Mouse (Mus musculus) bone marrow, adult 2 months (tissue): Measurements from ENCODE around the gene 1810065E05Rik. TPM values are rescaled to one million over a fixed set of nuclear protein-coding genes. Genes with fewer than 3 reads are reported as not detected.

Experiments used
- H3K27ac ChIP-seq: fragments of 200-500 bp; 2 replicates; pipeline ENCODE4 v1.5.1; 2012; ENCODE audit warnings: low read depth, mild to moderate bottlenecking, control low read depth, inconsistent platforms, low read length; ENCODE audit not compliant: control insufficient read depth, poor library complexity, insufficient read depth
- H3K4me1 ChIP-seq: fragments of 200-500 bp; 2 replicates; pipeline ENCODE4 v1.6.1; 2011; ENCODE audit warnings: low read length; ENCODE audit not compliant: control insufficient read depth, insufficient read depth
- H3K4me3 ChIP-seq: fragments of 200-500 bp; replicated peaks from 2 replicates; pipeline ENCODE3; 2011; ENCODE audit warnings: mild to moderate bottlenecking, low read depth, low read length, control low read depth; ENCODE audit not compliant: control insufficient read depth
- CTCF ChIP-seq: fragments of 200-500 bp; IDR thresholded peaks from 2 replicates; pipeline ENCODE4 v1.5.1; 2011; ENCODE audit warnings: low read length, control low read depth; ENCODE audit not compliant: control insufficient read depth, insufficient read depth
- POLR2A ChIP-seq: fragments of 200-500 bp; IDR thresholded peaks from 2 replicates; pipeline ENCODE4 v1.6.1; 2011; ENCODE audit warnings: low read depth, mild to moderate bottlenecking, control low read depth, low read length, borderline replicate concordance; ENCODE audit not compliant: control insufficient read depth
- WGBS: fragments of 180-500 bp; shearing (Covaris S2); methylation state at CpG from one replicate; pipeline ENCODE4 v1.1.7; 2018; 5-methylcytosine and 5-hydroxymethylcytosine counted together
- polyA plus RNA-seq: library from polyadenylated mRNA; stranded (reverse); fragments of >200 nt; gene quantifications from 2 replicates; pipeline ENCODE4 v1.2.4, GENCODE M21; 2011; ENCODE audit warnings: low replicate concordance; ENCODE audit not compliant: missing spikeins, insufficient read depth, insufficient read length

1810065E05Rik gene
- polyA plus RNA-seq, 1 experiment = not detected

- Histone ChIP-seq H3K27ac (no peak overlapping the region), H3K4me3 (no peak overlapping the region), H3K4me1 (no peaks in the 10 kb centered on the region)
- WGBS = 78% methylated on average over 3 of the region's 3 CpGs
- TF ChIP-seq POLR2A (no peak), CTCF (no peak)
Observed at GRCm38 (mm10) chr11:58408066-58408465, 12.8 kb upstream of the 1810065E05Rik start.

DNA sequence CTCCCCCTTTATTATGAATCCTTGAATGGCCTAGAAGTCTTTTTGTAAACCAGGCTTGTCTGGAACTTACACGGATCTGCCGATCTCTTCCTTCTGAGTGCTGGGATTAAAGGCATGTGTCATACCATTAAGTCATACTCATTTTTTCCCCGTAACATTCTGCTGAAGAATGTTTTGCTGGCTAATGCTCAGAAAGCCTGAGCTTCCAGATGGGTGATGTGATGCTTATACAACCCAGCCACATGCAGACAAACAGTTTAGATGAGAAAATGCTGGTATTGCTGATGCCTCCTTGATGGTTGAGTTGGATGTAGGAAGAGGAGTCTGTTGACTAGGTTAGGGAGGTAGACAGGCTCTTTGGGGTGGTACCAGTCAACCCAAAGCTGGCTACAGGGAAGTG is 2.6 kb upstream of the 1810065E05Rik start:
- no peaks in the 10 kb centered on the region; the same call in 1 of the 2 replicates for H3K4me1 ChIP-seq
- 78% methylated on average over 3 of the region's 3 CpGs for WGBS
- H3K27ac ChIP-seq = no peak overlapping the region
- TF ChIP-seq POLR2A = no peak
- no peak for TF ChIP-seq CTCF
- H3K4me3 ChIP-seq = no peak overlapping the region

DNA sequence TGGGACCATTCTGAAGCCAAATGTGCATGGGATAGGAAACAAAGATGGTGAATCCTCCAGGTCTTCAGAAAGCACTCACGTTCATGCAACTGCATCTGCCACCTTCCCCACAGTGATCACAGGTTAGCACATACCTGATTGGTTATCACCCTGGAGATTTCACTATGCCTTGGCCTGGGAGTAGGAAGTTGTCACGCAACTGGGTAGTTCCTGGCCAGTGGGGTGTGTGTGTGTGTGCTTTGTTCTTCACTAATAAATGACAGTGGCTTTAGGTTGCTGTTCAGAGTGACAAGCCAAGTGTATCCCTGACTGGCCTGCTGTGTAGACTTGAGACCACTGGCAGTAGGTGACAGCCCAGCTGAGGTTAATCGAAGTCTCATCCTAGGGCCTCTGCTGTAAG is 11.3 kb downstream of the 1810065E05Rik start, which contains the start of gene Gm12253:
Gene Gm12253 (plus strand): TSS at position 301 of the 400 bp plus-strand sequence.
- Histone ChIP-seq H3K27ac (no peak within 1 kb of the TSS), H3K4me3 (no peak within 1 kb of the TSS)
- 64% methylated on average over 3 of the region's 3 CpGs for WGBS

DNA sequence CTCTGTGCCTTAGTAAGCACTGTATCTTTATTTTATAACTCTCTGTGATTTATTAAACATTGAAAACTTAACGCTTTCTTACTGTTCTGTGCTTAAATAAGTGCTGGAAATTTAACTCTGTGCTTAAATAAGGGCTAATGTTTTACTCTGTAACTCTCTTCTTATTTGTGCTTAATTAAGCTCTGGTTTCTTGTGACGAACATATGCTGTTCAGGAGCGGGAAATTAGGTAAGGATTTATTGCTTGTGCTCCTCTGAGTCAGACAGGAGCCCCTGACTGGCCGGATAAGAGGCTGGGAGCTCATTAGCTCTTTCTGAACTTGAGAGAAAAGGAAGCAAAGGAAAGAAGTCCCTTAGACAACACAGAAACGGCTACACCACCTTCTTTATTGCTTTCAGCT is 17.0 kb downstream of the 1810065E05Rik start:
- no peak for TF ChIP-seq POLR2A
- TF ChIP-seq CTCF = no peak
- H3K27ac ChIP-seq = no peak overlapping the region
- WGBS = 30% methylated on average over 5 of the region's 5 CpGs
- no peaks in the 10 kb centered on the region for H3K4me1 ChIP-seq
- no peak overlapping the region for H3K4me3 ChIP-seq

More for the DNA sequence above, 11.3 kb downstream of the 1810065E05Rik start, which contains the start of gene Gm12253:
- no peaks in the 10 kb centered on the region; the same call in 1 of the 2 replicates for H3K4me1 ChIP-seq
- TF ChIP-seq POLR2A (no peak), CTCF (no peak)

DNA sequence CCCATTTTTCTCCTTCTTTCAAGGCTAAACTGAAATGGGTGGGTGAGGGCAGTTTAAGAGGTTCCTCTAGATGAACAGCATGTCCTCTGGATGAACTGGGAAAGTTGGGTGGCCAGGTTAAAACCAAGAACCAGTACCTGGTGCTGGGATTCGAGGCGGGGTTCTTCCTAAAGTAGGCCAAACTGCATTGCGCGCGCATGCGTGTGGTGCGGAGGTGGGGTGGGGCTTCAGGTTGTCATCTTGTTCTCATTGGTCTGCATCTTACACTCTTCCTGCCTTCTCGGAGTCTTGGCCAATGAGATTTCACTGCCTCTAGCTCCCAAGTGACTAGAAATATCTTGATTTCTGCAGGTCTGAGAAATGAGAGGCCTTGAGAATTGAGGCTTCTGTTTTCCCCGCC is 31.8 kb downstream of the 1810065E05Rik start, which contains the start of gene Lypd9:
Gene Lypd9 (minus strand): TSS at position 165 of the 400 bp plus-strand sequence.
- TF ChIP-seq CTCF (no peak), POLR2A (no peak)
- Histone ChIP-seq H3K4me1 (no peaks in the 10 kb centered on the region), H3K27ac (no peak within 1 kb of the TSS), H3K4me3 (no peak within 1 kb of the TSS)
- WGBS = 90% methylated on average over 9 of the region's 9 CpGs

- Histone ChIP-seq H3K4me1 (no peaks in the 10 kb centered on the region), H3K4me3 (no peak overlapping the region), H3K27ac (no peak overlapping the region)
- 50% methylated on average over 4 of the region's 4 CpGs for WGBS
- TF ChIP-seq CTCF = no peak
- no peak for TF ChIP-seq POLR2A
Observed at GRCm38 (mm10) chr11:58453592-58453991, 32.7 kb downstream of the 1810065E05Rik start.

- Histone ChIP-seq H3K27ac (no peak within 1 kb of the TSS), H3K4me1 (no peaks in the 10 kb centered on the region), H3K4me3 (no peak within 1 kb of the TSS)
- no peak for TF ChIP-seq POLR2A
- no peak for TF ChIP-seq CTCF
Observed at GRCm38 (mm10) chr11:58462170-58462569, 41.3 kb downstream of the 1810065E05Rik start, which contains the start of gene Olfr30. TSS of gene Olfr30 (minus strand) at chr11:58462270.

Other genes with a start within 250 kb of the 1810065E05Rik start
- gene Mrpl22, start 249.4 kb upstream of the 1810065E05Rik start, polyA plus RNA-seq = 22.8 and 28.3 TPM in 2 replicates
- gene Igtp, start 221.6 kb upstream of the 1810065E05Rik start, polyA plus RNA-seq = 28.7 and 39.5 TPM in 2 replicates
- 5.2 and 7.0 TPM in 2 replicates for gene Irgm2, start 221.5 kb upstream of the 1810065E05Rik start, polyA plus RNA-seq
- gene 4930438A08Rik, start 146.3 kb upstream of the 1810065E05Rik start, polyA plus RNA-seq = 5.9 and 21.1 TPM in 2 replicates
- gene Zfp692, start 114.0 kb upstream of the 1810065E05Rik start, polyA plus RNA-seq = 17.8 and 53.9 TPM in 2 replicates
- 20.1 and 39.4 TPM in 2 replicates for gene Zfp672, start 90.8 kb upstream of the 1810065E05Rik start, polyA plus RNA-seq
- 12.6 and 17.7 TPM in 2 replicates for gene Sh3bp5l, start 90.4 kb upstream of the 1810065E05Rik start, polyA plus RNA-seq
- gene Lypd8, start 42.1 kb upstream of the 1810065E05Rik start, polyA plus RNA-seq = not detected in 2 replicates
- gene Gm12253, start 11.4 kb downstream of the 1810065E05Rik start, polyA plus RNA-seq = not detected in 2 replicates
- not detected in 2 replicates for gene Lypd9, start 31.8 kb downstream of the 1810065E05Rik start, polyA plus RNA-seq
- gene Olfr30, start 41.2 kb downstream of the 1810065E05Rik start, polyA plus RNA-seq = not detected in 2 replicates
- not detected in 2 replicates for gene Olfr332, start 71.4 kb downstream of the 1810065E05Rik start, polyA plus RNA-seq
- gene Olfr331, start 81.5 kb downstream of the 1810065E05Rik start, polyA plus RNA-seq = not detected in 2 replicates
- not detected in 2 replicates for gene Olfr330, start 113.7 kb downstream of the 1810065E05Rik start, polyA plus RNA-seq
- not detected in 2 replicates for gene Olfr329-ps, start 125.3 kb downstream of the 1810065E05Rik start, polyA plus RNA-seq
- not detected in 2 replicates for gene Olfr328, start 134.5 kb downstream of the 1810065E05Rik start, polyA plus RNA-seq
- gene Olfr224, start 149.4 kb downstream of the 1810065E05Rik start, polyA plus RNA-seq = not detected in 2 replicates
- gene Olfr325, start 156.6 kb downstream of the 1810065E05Rik start, polyA plus RNA-seq = not detected in 2 replicates
- not detected in 2 replicates for gene Olfr324, start 174.0 kb downstream of the 1810065E05Rik start, polyA plus RNA-seq
- gene 2210407C18Rik, start 195.0 kb downstream of the 1810065E05Rik start, polyA plus RNA-seq = not detected in 2 replicates
- not detected in 2 replicates for gene Olfr323, start 209.4 kb downstream of the 1810065E05Rik start, polyA plus RNA-seq
- gene Trim58, start 219.4 kb downstream of the 1810065E05Rik start, polyA plus RNA-seq = 24.8 and 27.5 TPM in 2 replicates
- 0.77 TPM in 1 of 2 replicates, not detected in the other for gene Olfr322, start 237.7 kb downstream of the 1810065E05Rik start, polyA plus RNA-seq